Mouse (Mus musculus): ENCODE measurements around the gene Gm20521.

- TF ChIP-seq POLR2A (IDR thresholded peaks at IDR 0.05; ENCODE audit: borderline replicate concordance, control insufficient read depth, low read depth, low read length) (no peak), CTCF (IDR thresholded peaks at IDR 0.05; ENCODE audit: control insufficient read depth, insufficient read depth, low read length) (no peak)
These were observed 27.5 kb upstream of the Gm20521 start for GRCm38 (mm10) chr14:54855726-54856125.
